Mouse (Mus musculus) E14TG2a.4 (cell line): ENCODE results near the gene Fam53b.

Source experiments
- CTCF ChIP-seq: conservative IDR thresholded peaks from 2 replicates; pipeline ENCODE4 v1.5.1; 2014; ENCODE audit warnings: low read length
- POU5F1 ChIP-seq: IDR thresholded peaks from 2 replicates; pipeline ENCODE4 v1.6.1; 2014; ENCODE audit warnings: low read length, borderline replicate concordance

DNA sequence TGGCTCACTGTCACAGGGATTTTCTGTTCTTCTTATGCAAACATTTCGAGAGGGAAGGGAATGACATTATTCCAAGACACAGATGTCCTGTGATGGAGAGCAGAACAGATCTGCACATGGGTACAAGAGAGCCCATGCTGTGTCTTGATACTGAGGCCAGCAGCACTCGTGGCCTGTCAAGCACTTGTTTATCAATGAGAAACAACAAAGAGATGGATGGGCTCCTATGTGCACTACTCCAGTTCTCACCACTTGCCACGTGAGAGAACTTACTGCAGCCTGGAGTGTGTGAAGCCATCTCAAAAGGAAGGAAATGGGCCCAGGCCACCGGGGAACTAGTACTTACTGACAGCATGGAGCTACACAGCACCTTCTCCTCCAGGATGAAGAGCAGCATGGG, 27.2 kb downstream of the Fam53b start:
- TF ChIP-seq CTCF (no peak), POU5F1 (no peak)
